Mouse (Mus musculus) G1E (cell line): ENCODE results near the gene Rabl3. TPM values are rescaled to one million over a fixed set of nuclear protein-coding genes. Genes with fewer than 3 reads are reported as not detected.

Experiments
- ATAC-seq: 2 replicates; pipeline ENCODE4 v1.8.0; 2016; ENCODE audit warnings: mild to moderate bottlenecking; ENCODE audit not compliant: insufficient number of reproducible peaks, poor library complexity, low FRiP score, severe bottlenecking; ENCODE audit errors: extremely low read depth
- DNase-seq: peaks from one replicate; pipeline ENCODE4 v3.0.0; 2012; ENCODE audit warnings: low spot score
- H3K27me3 ChIP-seq: 2 replicates; pipeline ENCODE4 v1.6.1; 2012; ENCODE audit warnings: mild to moderate bottlenecking, low read length, inconsistent platforms; ENCODE audit not compliant: insufficient read depth
- H3K36me3 ChIP-seq: replicated peaks from 2 replicates; pipeline ENCODE3; 2012; ENCODE audit warnings: mild to moderate bottlenecking, inconsistent platforms
- H3K4me1 ChIP-seq: 2 replicates; pipeline ENCODE4 v1.6.1; 2012; ENCODE audit warnings: low read depth, low read length, inconsistent platforms, mixed read lengths; ENCODE audit not compliant: insufficient read depth
- H3K4me3 ChIP-seq: 2 replicates; pipeline ENCODE4 v1.5.1; 2012; ENCODE audit warnings: low read depth, mild to moderate bottlenecking, inconsistent platforms, low read length, moderate library complexity, mixed read lengths
- H3K9me3 ChIP-seq: replicated peaks from 2 replicates; pipeline ENCODE4 v1.6.1; 2012; ENCODE audit warnings: inconsistent platforms
- CTCF ChIP-seq: IDR thresholded peaks from 2 replicates; pipeline ENCODE4 v1.5.1; 2012; ENCODE audit warnings: low read depth, low read length, inconsistent platforms, mixed read lengths
- GATA1 ChIP-seq: IDR thresholded peaks from 2 replicates; pipeline ENCODE4 v1.6.1; 2012; ENCODE audit warnings: borderline replicate concordance, low read length, inconsistent platforms, mixed read lengths
- GATA2 ChIP-seq: IDR thresholded peaks from 2 replicates; pipeline ENCODE4 v1.6.1; 2012; ENCODE audit warnings: low read depth, low read length, inconsistent platforms, borderline replicate concordance
- POLR2AphosphoS5 ChIP-seq: IDR thresholded peaks from 2 replicates; pipeline ENCODE4 v1.6.1; 2012; ENCODE audit warnings: low read depth, low read length, inconsistent platforms; ENCODE audit not compliant: insufficient replicate concordance
- TAL1 ChIP-seq: conservative IDR thresholded peaks from 2 replicates; pipeline ENCODE4 v1.6.1; 2012; ENCODE audit warnings: low read depth, low read length, inconsistent platforms, mixed read lengths
- polyA plus RNA-seq: library from polyadenylated mRNA; stranded (reverse); fragments of >175 nt; gene quantifications from 2 replicates; pipeline ENCODE4 v1.2.3, GENCODE M21; 2012
- total RNA-seq, 2 experiments: library from RNA; stranded (forward) in 1 of 2; stranded (reverse) in 1 of 2; fragments of 200-1000 nt in 1 of 2; fragments of >200 nt in 1 of 2; fragmentation: Nextera tagmentation in 1 of 2; gene quantifications; 2 replicates each; pipeline ENCODE4 v1.2.3; 2014 to 2017

The Rabl3 gene
- total and polyA plus RNA-seq, 3 experiments, result 1.2 to 25.7 (median 12.2) TPM

- Histone ChIP-seq H3K4me3 (peak overlapping the region; percentile 81), H3K4me1 (peaks cover 46% of the 10 kb centered on the region), H3K36me3 (peaks cover 49% of the 10 kb centered on the region), H3K9me3 (no peaks in the 10 kb centered on the region), H3K27me3 (no peaks in the 10 kb centered on the region)
- TF ChIP-seq TAL1 (no peak), POLR2AphosphoS5 (no peak), CTCF (no peak), GATA2 (no peak), GATA1 (no peak)
- ATAC-seq, result peak; percentile 5; the same call in 1 of the 2 replicates
- DNase-seq, result no peak
Measured at GRCm38 (mm10) chr16:37539240-37539610, 460 bp upstream of the Rabl3 start.

GRCm38 (mm10) chr16:37540776-37541175 lies 1.1 kb downstream of the Rabl3 start:
- Histone ChIP-seq H3K36me3 (peaks cover 46% of the 10 kb centered on the region), H3K4me3 (peak overlapping the region; percentile 81; the same call in 1 of the 2 replicates), H3K9me3 (no peaks in the 10 kb centered on the region), H3K27me3 (no peaks in the 10 kb centered on the region), H3K4me1 (peaks cover 32% of the 10 kb centered on the region)
- DNase-seq (no peak), ATAC-seq (no peak)
- TF ChIP-seq GATA2, result no peak
- TF ChIP-seq GATA1, result no peak

- TF ChIP-seq CTCF (no peak), GATA2 (no peak), GATA1 (no peak), POLR2AphosphoS5 (no peak), TAL1 (no peak)
- Histone ChIP-seq H3K27me3 (no peaks in the 10 kb centered on the region), H3K4me1 (peaks cover 4% of the 10 kb centered on the region; the same call in 1 of the 2 replicates), H3K9me3 (no peaks in the 10 kb centered on the region), H3K4me3 (no peak overlapping the region), H3K36me3 (peaks cover 42% of the 10 kb centered on the region)
- DNase-seq (no peak), ATAC-seq (no peak)
Measured at GRCm38 (mm10) chr16:37546312-37546711, 6.6 kb downstream of the Rabl3 start.

GRCm38 (mm10) chr16:37550266-37550665 lies 10.6 kb downstream of the Rabl3 start:
- TF ChIP-seq GATA2, result no peak
- no peak for TF ChIP-seq CTCF
- no peak for TF ChIP-seq TAL1

GRCm38 (mm10) chr16:37550981-37551380 lies 11.3 kb downstream of the Rabl3 start:
- H3K27me3 ChIP-seq, result no peaks in the 10 kb centered on the region
- H3K36me3 ChIP-seq, result peaks cover 18% of the 10 kb centered on the region
- DNase-seq, result no peak
- H3K4me3 ChIP-seq, result no peak overlapping the region
- H3K9me3 ChIP-seq, result no peaks in the 10 kb centered on the region
- ATAC-seq, result no peak
- peaks cover 22% of the 10 kb centered on the region for H3K4me1 ChIP-seq
- no peak for TF ChIP-seq GATA2
- no peak for TF ChIP-seq CTCF
- TF ChIP-seq TAL1, result no peak
- no peak for TF ChIP-seq GATA1
- no peak for TF ChIP-seq POLR2AphosphoS5

More at GRCm38 (mm10) chr16:37550266-37550665, 10.6 kb downstream of the Rabl3 start:
- no peaks in the 10 kb centered on the region for H3K27me3 ChIP-seq
- DNase-seq (no peak), ATAC-seq (no peak)
- no peak overlapping the region for H3K4me3 ChIP-seq
- no peaks in the 10 kb centered on the region for H3K9me3 ChIP-seq
- H3K36me3 ChIP-seq, result peaks cover 19% of the 10 kb centered on the region
- peaks cover 22% of the 10 kb centered on the region for H3K4me1 ChIP-seq

GRCm38 (mm10) chr16:37552824-37553223 lies 13.1 kb downstream of the Rabl3 start:
- DNase-seq (no peak), ATAC-seq (peak; percentile 90)
- peaks cover 20% of the 10 kb centered on the region for H3K4me1 ChIP-seq
- peaks cover 31% of the 10 kb centered on the region for H3K36me3 ChIP-seq
- H3K4me3 ChIP-seq, result no peak overlapping the region
- H3K27me3 ChIP-seq, result no peaks in the 10 kb centered on the region
- no peak for TF ChIP-seq GATA2
- peak; percentile 57 for TF ChIP-seq TAL1
- H3K9me3 ChIP-seq, result no peaks in the 10 kb centered on the region

GRCm38 (mm10) chr16:37562414-37562813 lies 22.7 kb downstream of the Rabl3 start:
- DNase-seq, result no peak
- Histone ChIP-seq H3K4me3 (no peak overlapping the region), H3K9me3 (no peaks in the 10 kb centered on the region), H3K36me3 (peaks cover 43% of the 10 kb centered on the region), H3K4me1 (no peaks in the 10 kb centered on the region), H3K27me3 (no peaks in the 10 kb centered on the region)
- ATAC-seq, result no peak
- no peak for TF ChIP-seq TAL1
- TF ChIP-seq GATA1, result no peak
- no peak for TF ChIP-seq GATA2
- no peak for TF ChIP-seq CTCF
- TF ChIP-seq POLR2AphosphoS5, result no peak
